Mouse (Mus musculus): ENCODE measurements around the gene Ralgps2. TPM values are rescaled to one million over a fixed set of nuclear protein-coding genes. Genes with fewer than 3 reads are reported as not detected.

Ralgps2 gene
- total and polyA plus RNA-seq, 3 experiments: 7.8 to 16.4 TPM; not detected in 1

DNA sequence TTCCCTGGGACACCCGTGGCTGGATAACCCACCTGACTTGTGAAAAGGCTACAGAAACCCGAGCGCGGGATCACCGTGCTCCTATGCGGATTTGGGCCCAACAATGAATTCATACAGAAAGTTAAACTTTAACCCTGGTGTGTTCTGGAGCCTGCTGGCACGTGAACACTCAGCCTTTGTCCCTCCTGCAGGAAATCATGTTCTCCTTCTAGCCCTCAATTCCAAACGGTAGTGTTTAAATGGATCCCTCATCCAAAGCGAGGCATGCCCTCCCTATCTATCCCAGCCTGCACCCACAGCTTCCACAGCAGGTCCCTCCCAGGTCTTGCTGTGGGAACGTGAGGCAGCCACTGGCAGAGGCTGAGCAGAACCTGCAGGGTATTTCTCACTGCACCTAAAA lies 131.1 kb downstream of the Ralgps2 start:
- Histone ChIP-seq H3K9ac (ENCODE audit: control insufficient read depth, low read depth, low read length, poor library complexity, severe bottlenecking) (no peak overlapping the region), H3K36me3 (ENCODE audit: control insufficient read depth in 1 of 2, insufficient read depth in 2 of 2, low read length in 2 of 2) (no peaks in the 10 kb centered on the region), H3K4me3 (ENCODE audit: control insufficient read depth in 1 of 2, insufficient read depth in 1 of 2, low read depth in 2 of 2, low read length in 2 of 2) (no peak overlapping the region), H3K9me3 (replicated peaks; ENCODE audit: insufficient read depth, low read length) (no peaks in the 10 kb centered on the region), H3K27me3 (ENCODE audit: control insufficient read depth in 1 of 2, insufficient read depth in 2 of 2, low read length in 2 of 2) (no peaks in the 10 kb centered on the region), H3K27ac (ENCODE audit: control insufficient read depth, low read depth, low read length) (no peak overlapping the region), H3K79me2 (ENCODE audit: control insufficient read depth, insufficient read depth, low read length, poor library complexity) (no peaks in the 10 kb centered on the region), H3K4me1 (ENCODE audit: control insufficient read depth in 1 of 2, insufficient read depth in 2 of 2, low read length in 2 of 2) (no peaks in the 10 kb centered on the region)
- TF ChIP-seq MYC (IDR thresholded peaks at IDR 0.05; ENCODE audit: low read depth, low read length) (no peak), MAX (IDR thresholded peaks at IDR 0.05; ENCODE audit: low read length) (no peak), EP300 (IDR thresholded peaks at IDR 0.05; ENCODE audit: low read depth in 1 of 2, low read length in 2 of 2) (no peak), SIN3A (IDR thresholded peaks at IDR 0.05; ENCODE audit: low read length) (no peak), MXI1 (IDR thresholded peaks at IDR 0.05; ENCODE audit: low read depth, low read length) (no peak), POLR2A (IDR thresholded peaks at IDR 0.05; ENCODE audit: control insufficient read depth in 1 of 2, insufficient read depth in 1 of 2, low read depth in 1 of 2, low read length in 2 of 2, poor library complexity in 1 of 2) (no peak), ZC3H11A (IDR thresholded peaks at IDR 0.05; ENCODE audit: low read depth, low read length) (no peak), USF2 (IDR thresholded peaks at IDR 0.05; ENCODE audit: borderline replicate concordance in 1 of 2, insufficient read depth in 1 of 2, low read depth in 1 of 2, low read length in 2 of 2) (no peak)
- DNase-seq (ENCODE audit: low read depth, low spot score): no peak

DNA sequence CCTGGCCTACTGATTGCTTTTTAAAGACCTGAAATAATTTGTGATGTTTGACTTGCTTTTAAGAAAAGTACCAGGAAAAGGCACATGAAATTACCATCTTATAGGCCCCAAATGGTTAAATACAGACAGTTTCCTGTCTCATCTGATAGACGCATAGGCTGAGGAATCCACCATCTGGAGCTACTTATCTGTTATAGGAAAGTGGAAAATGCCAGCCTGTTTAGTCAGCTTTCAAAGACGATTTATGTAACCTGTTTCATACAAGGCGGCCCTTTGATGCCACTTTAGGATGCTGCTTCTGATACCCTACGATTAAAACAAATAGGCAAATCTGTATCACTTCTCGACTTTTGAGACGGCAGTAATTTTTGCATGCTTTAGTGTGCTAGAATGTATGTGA lies 138.2 kb downstream of the Ralgps2 start:
- H3K9ac ChIP-seq (ENCODE audit: control insufficient read depth, low read depth, low read length, poor library complexity, severe bottlenecking): no peak overlapping the region
- H3K27me3 ChIP-seq (ENCODE audit: control insufficient read depth in 1 of 2, insufficient read depth in 2 of 2, low read length in 2 of 2): no peaks in the 10 kb centered on the region
- H3K27ac ChIP-seq (ENCODE audit: control insufficient read depth, low read depth, low read length): no peak overlapping the region
- H3K4me1 ChIP-seq (ENCODE audit: control insufficient read depth in 1 of 2, insufficient read depth in 2 of 2, low read length in 2 of 2): no peaks in the 10 kb centered on the region; a peak in 1 of 4 replicates
- no peaks in the 10 kb centered on the region for H3K9me3 ChIP-seq (replicated peaks; ENCODE audit: insufficient read depth, low read length)
- TF ChIP-seq E2F4 (IDR thresholded peaks at IDR 0.05; ENCODE audit: borderline replicate concordance, low read depth, low read length) (no peak), ZC3H11A (IDR thresholded peaks at IDR 0.05; ENCODE audit: low read depth, low read length) (no peak), ZKSCAN1 (IDR thresholded peaks at IDR 0.05; ENCODE audit: low read depth, low read length) (no peak), RAD21 (IDR thresholded peaks at IDR 0.05; ENCODE audit: low read depth, low read length) (no peak), HCFC1 (IDR thresholded peaks at IDR 0.05; ENCODE audit: low read depth, low read length) (no peak), RCOR1 (IDR thresholded peaks at IDR 0.05; ENCODE audit: low read depth, low read length) (no peak), USF2 (IDR thresholded peaks at IDR 0.05; ENCODE audit: borderline replicate concordance in 1 of 2, insufficient read depth in 1 of 2, low read depth in 1 of 2, low read length in 2 of 2) (no peak), BHLHE40 (IDR thresholded peaks at IDR 0.05; ENCODE audit: borderline replicate concordance, low read depth, low read length) (no peak), CTCF (IDR thresholded peaks at IDR 0.05 in 2 of 3, conservative IDR thresholded peaks at IDR 0.05 in 1 of 3; ENCODE audit: control insufficient read depth in 1 of 3, insufficient read depth in 1 of 3, low read depth in 2 of 3, low read length in 3 of 3, poor library complexity in 1 of 3, severe bottlenecking in 1 of 3) (no peak), MAZ (IDR thresholded peaks at IDR 0.05; ENCODE audit: low read depth, low read length) (no peak), USF1 (IDR thresholded peaks at IDR 0.05; ENCODE audit: low read depth, low read length) (no peak)
- no peaks in the 10 kb centered on the region for H3K79me2 ChIP-seq (ENCODE audit: control insufficient read depth, insufficient read depth, low read length, poor library complexity)
- H3K36me3 ChIP-seq (ENCODE audit: control insufficient read depth in 1 of 2, insufficient read depth in 2 of 2, low read length in 2 of 2): no peaks in the 10 kb centered on the region
- H3K4me3 ChIP-seq (ENCODE audit: control insufficient read depth in 1 of 2, insufficient read depth in 1 of 2, low read depth in 2 of 2, low read length in 2 of 2): no peak overlapping the region
- no peak for DNase-seq (ENCODE audit: low read depth, low spot score)
